In the genomic region with DNA sequence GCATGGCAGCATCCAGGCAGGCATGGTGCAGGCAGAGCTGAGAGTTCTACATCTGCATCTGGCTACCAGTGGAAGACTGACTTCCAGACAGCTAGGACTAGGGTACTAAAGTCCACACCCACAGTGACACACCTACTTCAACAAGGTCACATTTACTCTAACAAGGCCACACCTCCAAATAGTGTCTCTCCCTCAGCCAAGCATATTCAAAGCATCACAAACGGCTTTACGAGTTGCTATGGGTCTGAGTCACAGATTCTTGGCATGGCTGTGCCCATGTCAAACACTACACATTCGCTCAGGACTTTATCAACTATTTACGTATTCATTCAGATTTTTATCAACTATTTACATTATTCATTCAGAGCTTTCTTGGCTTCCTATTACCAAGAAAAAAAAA, we compare ENCODE assay signal across 21 mouse cellular contexts. TPM values are rescaled to one million over a fixed set of nuclear protein-coding genes. Genes with fewer than 3 reads are reported as not detected.
DNase-seq lines count a peak whose midpoint lies in the region; ATAC-seq and TF ChIP-seq lines count a peak whose summit lies in the region.
"Had no signal": no experiment of that assay in that cellular context is flagged by ENCODE, and none has a peak within 500 bp of the region (broad histone marks: within the 10 kb centered on the region; RNA-seq: fewer than 3 reads in every experiment).

No protein-coding gene starts in this region.

- no peak overlapping the region for H3K4me3 ChIP-seq in lung, embryonic 14.5 days (ENCODE audit: low read depth, low read length)
- H3K4me3 ChIP-seq: forebrain, embryonic 10.5 days; heart, adult 2 months; left cerebral cortex, adult 2 months; midbrain, embryonic 15.5 days; myocyte had no signal

- H3K27ac ChIP-seq in lung, embryonic 14.5 days (ENCODE audit: low read depth): no peak overlapping the region
- H3K27ac ChIP-seq: forebrain, embryonic 10.5 days; heart, adult 2 months; left cerebral cortex, adult 2 months; midbrain, embryonic 15.5 days had no signal

- H3K4me2 ChIP-seq in lung, embryonic 14.5 days: no peak overlapping the region
- H3K4me2 ChIP-seq: midbrain, embryonic 15.5 days had no signal

- 0 out of 2 replicates have a peak, but pooled peaks have one; percentile 52 for ATAC-seq in lung, embryonic 14.5 days (ENCODE audit: insufficient read depth)
- ATAC-seq: midbrain, embryonic 15.5 days had no signal

- no peak overlapping the region for H3K9ac ChIP-seq in lung, embryonic 14.5 days
- H3K9ac ChIP-seq: midbrain, embryonic 15.5 days had no signal

- no peaks in the 10 kb centered on the region for H3K9me3 ChIP-seq in lung, embryonic 14.5 days (ENCODE audit: low read depth, low read length)
- H3K9me3 ChIP-seq: forebrain, embryonic 10.5 days; midbrain, embryonic 15.5 days had no signal

- no peaks in the 10 kb centered on the region for H3K36me3 ChIP-seq in lung, embryonic 14.5 days (ENCODE audit: insufficient read depth)
- H3K36me3 ChIP-seq: forebrain, embryonic 10.5 days; midbrain, embryonic 15.5 days had no signal

- WGBS in lung, embryonic 14.5 days: 24% methylated on average over 4 of the region's 4 CpGs

- no peaks in the 10 kb centered on the region for H3K4me1 ChIP-seq in lung, embryonic 14.5 days (ENCODE audit: insufficient read depth)
- H3K4me1 ChIP-seq: forebrain, embryonic 10.5 days; midbrain, embryonic 15.5 days had no signal

- no peak for TF ChIP-seq CTCF in lung, embryonic 14.5 days (IDR thresholded peaks at IDR 0.05; ENCODE audit: low read depth)

- H3K27me3 ChIP-seq in lung, embryonic 14.5 days (ENCODE audit: insufficient read depth, low read length): no peaks in the 10 kb centered on the region
- H3K27me3 ChIP-seq: midbrain, embryonic 15.5 days had no signal

- peak; percentile 57 for DNase-seq in 3134 (ENCODE audit: extremely low read depth, insufficient read length, low spot score)
- DNase-seq in ES-CJ7 (ENCODE audit: low read depth, low spot score): peak; percentile 22
- peak; percentile 59 for DNase-seq in lung, embryonic 14.5 days
- peak; percentile 9 to 31 for DNase-seq in lung, postnatal 4 days
- no peak for DNase-seq in kidney, postnatal 10 days
- DNase-seq in T-cell, adult 2 months (ENCODE audit: low spot score): no peak
- DNase-seq in retina, postnatal 1 day: no peak
- DNase-seq: cerebellum, adult 2 months; cerebellum, postnatal 36 days; gastrocnemius, postnatal 10 days; heart, adult 2 months; kidney, adult 8-10 months; kidney, postnatal 36 days; layer of hippocampus, adult 9-11 months; left cerebral cortex, postnatal 4 days; liver; right cerebral cortex, postnatal 14 days had no signal

RNA-seq across cellular contexts. Expression of gene Cpne8, which starts 38.5 kb away (rescaled TPM):
- 13.9 and 16.4 TPM in 2 replicates for polyA plus RNA-seq in lung, embryonic 14.5 days (2014; fragmentation: Nextera tagmentation; extraction: Ambion mirVana)

Comparison
In these comparisons a context has a peak if more than half of its experiments do, and no peak if none do; other contexts are left out.
1. DNase-seq: peak in 3134 (single experiment), ES-CJ7 (single experiment), lung, embryonic 14.5 days (single experiment) and lung, postnatal 4 days (2 of 2); none in kidney, postnatal 10 days (single experiment), T-cell, adult 2 months (single experiment) and retina, postnatal 1 day (single experiment).